Mouse (Mus musculus) brain, embryonic 14.5 days (tissue): ENCODE results near the gene Hspa1l. TPM values are rescaled to one million over a fixed set of nuclear protein-coding genes. Genes with fewer than 3 reads are reported as not detected.
"Not testable (repeated sequence)": the region's sequence is repeated elsewhere in the genome, so short reads cannot be mapped to it uniquely, and the experiment has no call there.

Experiments
- DNase-seq: peaks from one replicate; pipeline ENCODE4 v3.0.0-alpha.2; 2011; ENCODE audit warnings: low read depth
- CTCF ChIP-seq: fragments of 200-500 bp; IDR thresholded peaks from 2 replicates; pipeline ENCODE4 v1.5.1; 2012; ENCODE audit warnings: inconsistent platforms, mild to moderate bottlenecking, moderate library complexity, borderline replicate concordance; ENCODE audit not compliant: insufficient read depth, insufficient read length; ENCODE audit errors: extremely low read depth
- POLR2A ChIP-seq: fragments of 200-500 bp; IDR thresholded peaks from 2 replicates; pipeline ENCODE4 v1.6.1; 2012; ENCODE audit warnings: mild to moderate bottlenecking, inconsistent platforms, borderline replicate concordance; ENCODE audit not compliant: poor library complexity, insufficient read depth, insufficient read length, severe bottlenecking; ENCODE audit errors: extremely low read depth
- polyA plus RNA-seq: library from polyadenylated mRNA; depleted of rRNA; stranded (reverse); fragments of >200 nt; gene quantifications from 2 replicates; pipeline ENCODE4 v1.2.3, GENCODE M21; 2012

The Hspa1l gene
- polyA plus RNA-seq, 1 experiment: 0.40 TPM

DNA sequence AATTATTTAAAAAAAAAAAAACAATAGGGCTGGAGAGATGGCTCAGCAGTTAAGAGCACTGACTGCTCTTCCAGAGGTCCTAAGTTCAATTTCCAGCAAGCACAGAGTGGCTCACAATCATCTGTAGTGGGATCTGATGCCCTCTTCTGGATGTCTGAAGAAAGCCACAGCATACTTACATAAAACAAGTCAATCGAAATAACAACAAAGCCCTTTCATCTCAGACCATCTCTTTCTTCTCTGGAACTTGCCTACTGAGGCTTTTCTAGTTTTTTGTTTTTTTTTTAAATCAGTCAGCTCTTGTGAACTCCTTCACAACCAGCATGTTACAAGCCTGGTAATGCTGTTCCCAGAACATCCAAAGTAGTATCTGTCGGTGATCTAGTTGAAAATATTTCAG is 8.2 kb downstream of the Hspa1l start:
- TF ChIP-seq CTCF: peak; percentile 42; the same call in 1 of the 2 replicates
- no peak for TF ChIP-seq POLR2A
- DNase-seq: peak; percentile 85

DNA sequence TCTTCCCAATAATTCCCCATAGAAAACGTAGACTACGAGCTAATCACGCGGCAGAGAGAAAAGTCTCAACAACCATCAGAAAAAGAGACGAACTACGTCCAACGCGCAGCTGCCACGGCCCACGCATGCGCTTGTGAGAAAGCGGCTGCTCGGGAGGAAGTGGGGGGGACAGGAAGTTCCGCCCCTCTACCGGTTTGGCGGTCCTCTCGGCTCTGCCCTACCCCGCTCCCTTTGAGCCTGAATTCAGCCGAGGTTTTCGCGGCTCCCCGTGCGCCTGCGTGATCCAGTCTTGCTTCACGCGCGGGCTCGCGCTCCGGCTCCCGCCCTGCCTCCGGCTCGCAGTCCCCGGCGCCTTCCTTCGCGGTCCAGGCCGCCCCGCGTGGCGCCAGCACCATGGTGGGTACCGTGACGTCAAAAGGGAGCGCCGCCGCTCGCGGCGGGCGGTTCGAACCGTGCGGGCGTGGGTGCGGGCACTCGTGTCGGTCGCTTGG is 9.2 kb downstream of the Hspa1l start, which contains the start of gene Lsm2:
Lsm2 (plus strand) TSS at position 173 of the 491 bp plus-strand sequence.
- TF ChIP-seq CTCF (no peak), POLR2A (peak; percentile 59)
- DNase-seq: peak; percentile 98

DNA sequence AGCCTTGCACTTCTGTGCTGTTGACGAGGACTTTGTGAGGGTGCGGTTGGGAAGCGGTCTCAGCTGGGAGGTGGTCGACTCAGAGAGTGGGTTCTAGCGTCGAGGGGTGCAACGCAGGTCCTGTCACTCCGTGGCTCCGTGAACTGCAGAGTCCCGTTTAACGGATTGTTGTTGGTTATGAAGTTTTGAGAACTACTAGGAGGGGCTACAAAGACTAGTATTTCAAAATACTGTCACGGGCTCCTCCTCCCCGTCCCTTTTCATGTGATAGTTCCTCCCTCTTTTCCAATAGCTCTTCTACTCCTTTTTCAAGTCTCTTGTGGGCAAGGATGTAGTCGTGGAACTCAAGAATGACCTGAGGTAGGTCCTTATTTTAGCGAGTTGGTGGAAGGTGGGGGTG is 9.8 kb downstream of the Hspa1l start:
- DNase-seq: no peak
- TF ChIP-seq POLR2A (no peak), CTCF (no peak)

DNA sequence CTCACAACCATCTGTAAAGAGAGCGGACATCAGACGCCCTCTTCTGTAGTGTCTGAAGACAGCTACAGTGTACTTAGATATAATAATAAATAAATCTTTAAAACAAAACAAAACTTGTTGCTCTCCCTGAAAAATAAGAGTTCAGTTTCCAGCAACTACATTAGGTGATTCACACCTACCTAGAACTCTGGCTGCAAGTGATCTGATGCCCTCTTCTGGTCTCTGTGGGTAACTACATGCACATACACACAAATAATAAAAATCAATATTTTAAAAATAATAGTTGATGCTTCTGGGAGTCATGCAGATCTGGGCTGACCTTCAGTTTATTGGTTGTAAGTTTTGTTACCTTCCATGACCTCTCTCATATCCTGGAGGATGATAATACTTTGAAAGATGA is 11.7 kb downstream of the Hspa1l start:
- DNase-seq: peak; percentile 61

DNA sequence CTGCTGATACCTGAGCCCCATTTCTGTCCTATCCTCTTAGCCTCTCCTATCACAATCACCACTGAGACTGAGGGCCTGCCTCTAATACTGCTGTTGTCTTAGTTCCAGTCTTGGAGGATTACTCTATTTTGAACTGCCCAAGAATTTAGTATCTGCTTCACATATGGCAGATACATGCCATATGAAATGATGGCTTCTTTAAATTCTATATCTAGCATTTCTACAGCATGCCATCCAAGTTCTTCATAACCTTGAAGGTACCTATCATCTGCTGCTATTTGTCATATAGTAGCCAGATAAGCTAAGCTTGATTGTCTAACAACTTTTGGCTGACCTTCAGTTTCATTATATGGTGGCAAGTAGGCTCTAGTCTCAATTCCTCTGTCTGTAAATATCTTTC is 22.2 kb downstream of the Hspa1l start:
- DNase-seq: no peak
- TF ChIP-seq POLR2A (no peak), CTCF (no peak)

More for the DNA sequence above, 11.7 kb downstream of the Hspa1l start:
- TF ChIP-seq CTCF (peak; percentile 54; the same call in 1 of the 2 replicates), POLR2A (no peak)

DNA sequence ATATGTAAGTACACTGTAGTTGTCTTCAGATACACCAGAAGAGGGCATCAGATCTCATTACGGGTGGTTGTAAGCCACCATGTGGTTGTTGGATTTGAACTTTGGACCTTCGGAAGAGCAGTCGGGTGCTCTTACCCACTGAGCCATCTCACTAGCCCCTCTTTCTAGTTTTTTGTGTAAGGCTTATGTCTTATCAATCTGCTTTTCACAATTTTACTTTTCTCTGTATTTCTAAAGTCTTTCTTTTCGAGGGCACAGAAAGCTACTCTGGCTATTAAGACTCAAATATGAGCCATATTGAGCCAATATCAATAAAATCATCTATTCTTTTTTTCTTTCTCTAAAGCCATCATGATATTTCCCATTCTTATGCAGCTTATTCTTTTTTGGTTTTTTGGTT is 22.7 kb downstream of the Hspa1l start:
- not testable (repeated sequence) for DNase-seq

DNA sequence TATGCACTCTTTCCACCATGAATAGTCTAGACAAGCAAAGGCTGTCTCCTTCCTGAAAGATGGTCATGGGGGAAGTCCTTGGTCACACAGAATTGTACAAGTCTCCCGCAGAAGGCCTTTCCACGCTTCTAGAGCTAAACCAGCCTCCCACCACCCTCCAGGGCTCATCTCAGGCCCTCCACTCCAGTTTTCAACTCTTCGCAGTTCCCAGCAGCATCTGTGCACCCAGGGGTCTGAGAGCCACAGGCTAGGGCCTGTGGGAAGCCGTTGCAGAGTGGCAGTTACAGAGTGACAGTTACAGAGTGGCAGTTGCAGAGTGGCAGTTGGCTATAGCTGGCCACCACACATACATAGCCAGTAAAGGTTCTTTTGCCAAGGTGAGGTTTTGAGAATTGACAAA is 23.4 kb downstream of the Hspa1l start:
- not testable (repeated sequence) for DNase-seq

DNA sequence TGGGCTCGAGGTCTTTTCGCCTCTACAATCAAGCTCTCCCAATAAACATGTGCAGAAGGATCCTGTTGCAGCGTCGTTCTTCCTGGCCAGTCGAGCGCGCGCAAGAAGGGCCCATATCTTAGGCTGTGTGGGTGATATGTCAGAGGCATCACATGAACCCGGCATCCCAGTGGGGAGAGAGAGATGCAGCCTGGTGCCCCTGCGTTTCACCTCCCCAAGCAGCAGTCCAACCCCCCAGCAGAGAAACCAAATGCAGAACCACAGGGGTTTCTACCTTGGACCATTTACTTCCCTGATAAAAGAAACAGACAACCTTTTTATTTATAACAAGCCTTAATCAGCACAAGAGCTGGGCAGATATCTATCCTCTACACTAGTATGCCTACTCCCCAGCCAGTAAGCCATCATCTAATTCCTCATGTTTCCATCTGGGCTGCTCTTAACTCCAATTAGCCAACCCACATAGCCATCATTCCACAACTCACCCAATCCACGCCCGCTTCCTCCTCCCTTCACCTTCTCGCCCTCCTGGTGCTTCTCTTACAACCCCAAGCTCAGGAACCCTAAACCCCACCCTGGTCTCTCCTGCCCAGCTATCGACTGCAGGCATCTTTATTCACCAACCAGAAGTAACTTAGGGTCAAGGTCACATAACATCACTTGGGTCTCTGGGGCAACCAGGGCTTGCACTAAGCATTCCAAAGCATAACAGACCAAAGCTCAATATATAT is 24.1 kb downstream of the Hspa1l start:
- no peak for TF ChIP-seq POLR2A
- no peak for TF ChIP-seq CTCF
- no peak for DNase-seq

DNA sequence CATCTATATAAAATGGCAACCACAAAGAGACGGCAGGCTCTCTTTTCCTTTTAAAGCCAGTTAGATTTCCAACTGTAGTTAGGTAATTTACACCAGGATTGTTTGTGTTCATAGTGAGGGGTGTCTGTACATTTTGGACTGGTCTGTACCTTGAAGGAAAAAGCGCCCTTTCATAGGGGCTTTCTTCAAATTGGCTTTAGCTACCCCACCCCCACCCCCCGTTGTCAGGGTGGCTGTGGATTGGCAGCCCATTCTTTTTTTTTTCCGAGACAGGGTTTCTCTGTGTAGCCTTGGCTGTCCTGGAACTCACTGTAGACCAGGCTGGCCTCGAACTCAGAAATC is 24.6 kb downstream of the Hspa1l start:
- TF ChIP-seq CTCF: no peak
- TF ChIP-seq POLR2A: no peak
- no peak for DNase-seq

DNA sequence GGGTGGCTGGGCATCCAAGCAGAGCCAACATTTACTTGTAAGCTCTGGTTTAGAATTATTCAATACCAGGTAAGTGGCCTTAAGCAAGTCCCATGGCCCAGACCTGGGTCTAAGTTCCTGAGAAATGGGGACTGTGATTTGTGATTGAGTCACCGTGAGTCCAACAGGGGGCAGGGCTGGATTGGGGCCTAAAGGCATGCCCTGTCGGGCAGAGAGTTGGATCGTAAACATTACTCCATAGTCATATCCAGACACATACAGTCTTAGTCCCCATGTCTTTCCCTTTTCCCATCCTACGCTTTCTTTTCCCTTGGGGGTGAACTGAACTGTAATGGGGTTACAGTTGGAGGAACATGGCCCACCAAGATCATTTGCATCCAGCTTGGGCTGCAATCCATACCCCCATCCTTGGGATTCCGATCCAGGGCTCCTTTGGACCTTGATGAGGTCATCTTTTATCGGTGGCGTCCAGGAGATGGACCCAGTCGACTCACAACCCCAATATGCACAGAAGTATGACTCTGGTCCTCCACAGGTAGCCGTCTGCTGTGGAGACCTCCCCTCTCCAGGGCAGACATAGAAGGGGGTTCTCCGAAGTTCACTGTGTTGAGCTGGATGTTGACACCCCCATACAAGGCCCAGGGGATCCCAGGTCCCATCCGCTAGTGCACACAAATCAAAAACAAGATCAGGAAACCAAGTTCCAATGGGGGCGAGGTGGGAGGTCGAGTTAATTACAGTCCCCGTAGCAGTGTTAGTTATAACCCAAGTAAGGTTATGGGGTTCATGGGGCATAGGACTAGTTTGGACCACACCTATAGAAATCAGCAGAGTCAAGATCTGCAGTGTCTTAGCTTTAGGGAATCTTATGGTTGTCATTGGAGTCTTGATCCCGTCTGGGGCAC is 26.3 kb downstream of the Hspa1l start:
- no peak for TF ChIP-seq CTCF
- TF ChIP-seq POLR2A: no peak
- no peak for DNase-seq

DNA sequence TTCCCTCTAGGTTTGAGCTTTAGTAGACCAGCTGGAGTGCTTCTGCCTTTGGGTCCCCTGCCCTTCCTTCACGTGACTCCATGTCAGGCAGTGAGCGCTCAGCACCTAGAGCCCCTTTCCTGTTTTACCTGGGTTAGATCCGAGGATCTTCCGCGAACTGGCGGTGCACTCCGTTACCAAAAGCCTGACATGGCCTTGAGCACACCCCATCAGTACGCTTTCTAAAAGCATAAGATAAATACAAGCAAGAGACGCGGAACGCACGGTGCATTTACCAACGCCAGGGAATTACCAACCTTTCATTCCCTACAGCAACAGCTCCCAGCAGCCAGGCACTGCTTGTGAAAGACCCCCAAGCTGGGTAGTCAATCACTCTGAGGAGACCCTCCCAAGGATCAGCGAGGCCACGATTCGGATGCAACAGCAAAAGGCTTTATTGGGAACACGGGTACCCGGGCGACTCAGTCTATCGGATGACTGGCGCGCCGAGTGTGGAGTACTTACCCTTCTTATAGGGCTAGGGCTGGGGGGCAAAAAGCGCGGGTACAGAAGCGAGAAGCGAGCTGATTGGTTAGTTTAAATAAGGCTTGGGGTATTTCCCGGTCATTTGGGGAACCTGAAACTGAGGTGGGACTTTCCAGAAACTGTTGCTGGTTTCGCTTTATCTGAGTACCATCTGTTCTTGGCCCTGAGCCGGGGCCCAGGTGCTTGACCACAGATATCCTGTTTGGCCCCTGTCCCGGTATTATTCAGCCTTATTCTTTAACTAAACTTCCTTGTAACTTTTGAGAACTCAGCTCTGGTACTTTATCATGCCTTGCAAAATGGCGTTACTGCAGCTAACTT is 27.6 kb downstream of the Hspa1l start:
- peak; percentile 31 for DNase-seq
